Mouse (Mus musculus) left cerebral cortex, postnatal 14 days (tissue): Measurements from ENCODE around the gene Pigf. TPM values are rescaled to one million over a fixed set of nuclear protein-coding genes. Genes with fewer than 3 reads are reported as not detected.
"Not testable (repeated sequence)": the region's sequence is repeated elsewhere in the genome, so short reads cannot be mapped to it uniquely, and the experiment has no call there.

Experiments used
- DNase-seq, 2 experiments: peaks; one replicate each; pipeline ENCODE4 v3.0.0; 2021 to 2022; ENCODE audit warnings: low spot score in 2 of 2, mixed read lengths in 1 of 2
- intact Hi-C: fragments of 180-260 bp; cut with DNase I; formaldehyde crosslinking; loops from one replicate; pipeline ENCODE4 v1.15.1; 2025
- long read RNA-seq, 2 experiments: library from polyadenylated mRNA; stranded (forward); transcript quantifications; one replicate each; pipeline ENCODE4 v2.0.0; 2021
- total RNA-seq, 2 experiments: library from RNA; stranded (reverse); gene quantifications; 2 replicates each; pipeline ENCODE4 v1.2.3; 2021

Pigf gene
- 10 to 100 TPM; 16.6 to 16.9 TPM for total RNA-seq
- long read RNA-seq, experiment 1, transcript Pigf-201 (6 exons, 988 nt): major isoform, 5 of 14 reads
- long read RNA-seq, experiment 1, partial matches to known transcripts: 1 of 14 reads
- long read RNA-seq, experiment 1, other reads (novel, unspliced or antisense): 8 of 14 reads
- long read RNA-seq, experiment 2, transcript Pigf-201 (6 exons, 988 nt): major isoform, 9 of 10 reads
- long read RNA-seq, experiment 2, partial matches to known transcripts: 0 of 10 reads
- long read RNA-seq, experiment 2, other reads (novel, unspliced or antisense): 1 of 10 reads

- intact Hi-C loops: loop anchor here (10.0 kb wide), 1 partner anchor 61 kb away; the partner anchor contains the start of gene Rhoq
- peak; percentile 99 for DNase-seq
Observed at GRCm38 (mm10) chr17:87025269-87025949, at the start of gene Pigf, which contains the start of gene Cript. Gene Pigf (minus strand): TSS chr17:87025406. Gene Cript (plus strand): TSS chr17:87025550.

- intact Hi-C loops: no loop called here
Observed at GRCm38 (mm10) chr17:87073470-87073869, 48.3 kb upstream of the Pigf start.

GRCm38 (mm10) chr17:87072766-87073440 is 47.7 kb upstream of the Pigf start:
- no peak for DNase-seq
- intact Hi-C loops: no loop called here

More at GRCm38 (mm10) chr17:87073470-87073869, 48.3 kb upstream of the Pigf start:
- DNase-seq: no peak

GRCm38 (mm10) chr17:87072183-87072582 is 47.0 kb upstream of the Pigf start:
- DNase-seq: not testable (repeated sequence)

GRCm38 (mm10) chr17:87068997-87069396 is 43.8 kb upstream of the Pigf start:
- intact Hi-C loops: no loop called here
- no peak for DNase-seq

More at GRCm38 (mm10) chr17:87072183-87072582, 47.0 kb upstream of the Pigf start:
- intact Hi-C loops: not testable (repeated sequence)

- intact Hi-C loops: no loop called here
Observed at GRCm38 (mm10) chr17:87063969-87064368, 38.8 kb upstream of the Pigf start.

GRCm38 (mm10) chr17:87063461-87063860 is 38.3 kb upstream of the Pigf start:
- DNase-seq: no peak
- intact Hi-C loops: no loop called here

More at GRCm38 (mm10) chr17:87063969-87064368, 38.8 kb upstream of the Pigf start:
- no peak for DNase-seq

- no peak for DNase-seq
- intact Hi-C loops: no loop called here
Observed at GRCm38 (mm10) chr17:87062639-87063038, 37.4 kb upstream of the Pigf start.

- intact Hi-C loops: no loop called here
Observed at GRCm38 (mm10) chr17:87057486-87058266, 32.5 kb upstream of the Pigf start.

GRCm38 (mm10) chr17:87056761-87057160 is 31.6 kb upstream of the Pigf start:
- intact Hi-C loops: no loop called here
- DNase-seq: no peak

More at GRCm38 (mm10) chr17:87057486-87058266, 32.5 kb upstream of the Pigf start:
- DNase-seq: no peak

GRCm38 (mm10) chr17:87055663-87056062 is 30.5 kb upstream of the Pigf start:
- intact Hi-C loops: no loop called here
- DNase-seq: no peak

- intact Hi-C loops: no loop called here
- DNase-seq: peak; percentile 63 to 86
Observed at GRCm38 (mm10) chr17:87055051-87055459, 29.8 kb upstream of the Pigf start.

GRCm38 (mm10) chr17:87053921-87054320 is 28.7 kb upstream of the Pigf start:
- intact Hi-C loops: no loop called here
- no peak for DNase-seq

- intact Hi-C loops: no loop called here
- DNase-seq: no peak
Observed at GRCm38 (mm10) chr17:87052432-87052831, 27.2 kb upstream of the Pigf start.

GRCm38 (mm10) chr17:87051652-87052051 is 26.4 kb upstream of the Pigf start:
- no peak for DNase-seq
- intact Hi-C loops: no loop called here

- DNase-seq: peak; percentile 55 to 68
- intact Hi-C loops: no loop called here
Observed at GRCm38 (mm10) chr17:87050469-87051175, 25.4 kb upstream of the Pigf start.

- intact Hi-C loops: loop anchor here (10.0 kb wide), 1 partner anchor 525 kb away; no protein-coding TSS in a partner anchor
- no peak for DNase-seq
Observed at GRCm38 (mm10) chr17:87049696-87050095, 24.5 kb upstream of the Pigf start.

GRCm38 (mm10) chr17:87044796-87045195 is 19.6 kb upstream of the Pigf start:
- intact Hi-C loops: loop anchor here (2.0 to 10.0 kb wide), 4 partner anchors 63 to 530 kb away; partner anchors contain the start of gene Socs5

More at GRCm38 (mm10) chr17:87044796-87045195, 19.6 kb upstream of the Pigf start:
- DNase-seq: no peak
